ENCODE assay signal across 22 mouse cellular contexts in the genomic region with DNA sequence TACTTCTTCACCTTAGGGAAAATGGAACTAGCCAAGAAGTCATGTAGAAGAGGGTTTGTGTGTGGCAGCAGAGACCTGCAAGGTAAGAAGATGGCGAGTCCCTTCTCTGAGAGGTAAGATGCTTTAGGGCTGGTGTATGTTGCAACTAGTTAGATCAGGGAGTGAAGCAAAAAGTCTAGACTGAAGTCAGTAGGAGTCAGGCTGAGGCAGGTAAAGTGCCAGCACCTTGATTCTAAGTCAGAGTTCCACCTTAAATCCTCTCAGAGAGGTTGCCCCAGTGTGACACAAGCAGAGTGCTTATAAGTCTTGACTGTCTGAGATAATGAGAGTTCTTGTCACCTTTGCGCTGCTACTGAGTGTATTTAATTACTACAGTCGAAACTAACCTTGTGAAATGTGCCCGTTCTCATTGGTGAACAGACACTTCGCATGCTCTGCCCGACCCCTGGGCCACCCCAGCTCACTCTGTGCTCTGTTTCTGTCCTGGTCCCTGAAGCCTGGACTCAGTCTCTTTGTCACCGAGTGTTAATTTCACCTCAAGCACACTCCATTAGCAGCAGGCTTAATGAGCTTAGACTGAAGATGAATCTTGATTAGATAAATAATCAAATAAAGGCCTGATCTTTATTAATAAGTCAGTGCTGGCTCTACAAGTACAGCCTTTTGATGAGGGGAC. TPM values are rescaled to one million over a fixed set of nuclear protein-coding genes. Genes with fewer than 3 reads are reported as not detected.
A peak's percentile ranks its signal among the peaks of the same experiment; 100 is the strongest.
DNase-seq lines count a peak whose midpoint lies in the region; ATAC-seq and TF ChIP-seq lines count a peak whose summit lies in the region.
"Had no signal": no experiment of that assay in that cellular context is flagged by ENCODE, and none has a peak within 500 bp of the region (broad histone marks: within the 10 kb centered on the region; RNA-seq: fewer than 3 reads in every experiment).

No protein-coding gene starts in this region.

- no peak for DNase-seq in forebrain, postnatal 0 days
- DNase-seq in forebrain, embryonic 11.5 days (ENCODE audit: low spot score): no peak
- peak; percentile 45 for DNase-seq in midbrain, embryonic 11.5 days (ENCODE audit: low spot score, missing footprints)
- DNase-seq in midbrain, postnatal 0 days (ENCODE audit: low spot score): no peak
- peak; percentile 81 for DNase-seq in fat pad, adult 2 months (ENCODE audit: extremely low read depth, low read depth, low spot score)
- no peak for DNase-seq in left cerebral cortex, postnatal 14 days (ENCODE audit: low spot score in 2 of 2)
- DNase-seq in T-cell, adult 2 months (ENCODE audit: low spot score): no peak
- DNase-seq: B cell, adult 2 months; gastrocnemius, postnatal 25 days had no signal

- no peaks in the 10 kb centered on the region for H3K27me3 ChIP-seq in forebrain, postnatal 0 days (ENCODE audit: insufficient read depth, low read length)
- no peaks in the 10 kb centered on the region for H3K27me3 ChIP-seq in forebrain, embryonic 11.5 days (ENCODE audit: control insufficient read depth, insufficient read depth, low read length)
- no peaks in the 10 kb centered on the region for H3K27me3 ChIP-seq in midbrain, embryonic 11.5 days (ENCODE audit: control insufficient read depth, insufficient read depth, low read length)
- H3K27me3 ChIP-seq in midbrain, postnatal 0 days (ENCODE audit: insufficient read depth, low read length): no peaks in the 10 kb centered on the region
- H3K27me3 ChIP-seq in midbrain, embryonic 15.5 days (replicated peaks): 0 out of 2 replicates have a peak, but pooled peaks cover 3% of the 10 kb centered on the region
- H3K27me3 ChIP-seq: CH12.LX; forebrain, embryonic 13.5 days; hindbrain, embryonic 15.5 days; intestine, embryonic 15.5 days; Patski had no signal

- intact Hi-C loops in left cerebral cortex, postnatal 14 days (cut with DNase I): no loop called here

- no peaks in the 10 kb centered on the region for H3K36me3 ChIP-seq in forebrain, postnatal 0 days (ENCODE audit: insufficient read depth)
- H3K36me3 ChIP-seq in forebrain, embryonic 11.5 days (ENCODE audit: control insufficient read depth, insufficient read depth, low read length): no peaks in the 10 kb centered on the region
- H3K36me3 ChIP-seq in midbrain, embryonic 11.5 days (ENCODE audit: control insufficient read depth, insufficient read depth, low read length): no peaks in the 10 kb centered on the region
- no peaks in the 10 kb centered on the region for H3K36me3 ChIP-seq in midbrain, postnatal 0 days (ENCODE audit: insufficient read depth, low read length)
- H3K36me3 ChIP-seq in midbrain, embryonic 15.5 days (replicated peaks): no peaks in the 10 kb centered on the region
- H3K36me3 ChIP-seq: G1E; heart, embryonic 10.5 days; heart, embryonic 13.5 days; hindbrain, embryonic 15.5 days; intestine, embryonic 15.5 days had no signal

- ATAC-seq in forebrain, postnatal 0 days: peak; percentile 36; the same call in 1 of the 2 replicates
- no peak for ATAC-seq in forebrain, embryonic 11.5 days (replicated peaks; ENCODE audit: low FRiP score)
- ATAC-seq in midbrain, embryonic 11.5 days (ENCODE audit: low FRiP score): no peak
- ATAC-seq in midbrain, postnatal 0 days (ENCODE audit: low FRiP score): no peak
- 0 out of 2 replicates have a peak, but pooled peaks have one; percentile 33 for ATAC-seq in midbrain, embryonic 15.5 days (replicated peaks)
- ATAC-seq: Patski had no signal

- no peaks in the 10 kb centered on the region for H3K4me1 ChIP-seq in forebrain, postnatal 0 days (ENCODE audit: insufficient read depth)
- H3K4me1 ChIP-seq in forebrain, embryonic 11.5 days (replicated peaks; ENCODE audit: control insufficient read depth, insufficient read depth, low read length): no peaks in the 10 kb centered on the region
- no peaks in the 10 kb centered on the region for H3K4me1 ChIP-seq in midbrain, embryonic 11.5 days (ENCODE audit: control insufficient read depth, insufficient read depth, low read length)
- H3K4me1 ChIP-seq in midbrain, postnatal 0 days (ENCODE audit: insufficient read depth, low read length): no peaks in the 10 kb centered on the region
- H3K4me1 ChIP-seq in midbrain, embryonic 15.5 days: peaks cover 6% of the 10 kb centered on the region; the same call in 1 of the 2 replicates
- H3K4me1 ChIP-seq: intestine, embryonic 15.5 days had no signal

- no peak overlapping the region for H3K4me2 ChIP-seq in forebrain, postnatal 0 days (ENCODE audit: low read depth)
- H3K4me2 ChIP-seq in forebrain, embryonic 11.5 days (ENCODE audit: low read depth, low read length, severe bottlenecking): no peak overlapping the region
- no peak overlapping the region for H3K4me2 ChIP-seq in midbrain, embryonic 11.5 days
- H3K4me2 ChIP-seq in midbrain, postnatal 0 days (ENCODE audit: low read depth, low read length, poor library complexity, severe bottlenecking): no peak overlapping the region
- H3K4me2 ChIP-seq in midbrain, embryonic 15.5 days: no peak overlapping the region
- H3K4me2 ChIP-seq: forebrain, embryonic 13.5 days; heart, embryonic 13.5 days; hindbrain, embryonic 15.5 days; intestine, embryonic 15.5 days had no signal

- H3K27ac ChIP-seq in forebrain, postnatal 0 days (ENCODE audit: low read depth, low read length): no peak overlapping the region
- no peak overlapping the region for H3K27ac ChIP-seq in forebrain, embryonic 11.5 days (ENCODE audit: low read depth, low read length)
- H3K27ac ChIP-seq in midbrain, embryonic 11.5 days (ENCODE audit: low read depth, low read length): no peak overlapping the region
- H3K27ac ChIP-seq in midbrain, postnatal 0 days (ENCODE audit: low read depth, low read length): no peak overlapping the region
- peak overlapping the region; percentile 1; the same call in 1 of the 2 replicates for H3K27ac ChIP-seq in midbrain, embryonic 15.5 days
- H3K27ac ChIP-seq: forebrain, embryonic 13.5 days; heart, adult 2 months; heart, embryonic 10.5 days; heart, embryonic 13.5 days; hindbrain, embryonic 15.5 days; intestine, embryonic 15.5 days had no signal

- TF ChIP-seq CTCF in forebrain, postnatal 0 days (IDR thresholded peaks at IDR 0.05; ENCODE audit: low read depth): no peak
- no peak for TF ChIP-seq CTCF in midbrain, postnatal 0 days (IDR thresholded peaks at IDR 0.05)

- H3K9me3 ChIP-seq in forebrain, postnatal 0 days (ENCODE audit: low read length): no peaks in the 10 kb centered on the region
- H3K9me3 ChIP-seq in forebrain, embryonic 11.5 days (ENCODE audit: control insufficient read depth, low read length): no peaks in the 10 kb centered on the region
- H3K9me3 ChIP-seq in midbrain, embryonic 11.5 days (ENCODE audit: control insufficient read depth, low read length): no peaks in the 10 kb centered on the region
- no peaks in the 10 kb centered on the region for H3K9me3 ChIP-seq in midbrain, postnatal 0 days (ENCODE audit: low read length)
- H3K9me3 ChIP-seq in midbrain, embryonic 15.5 days: no peaks in the 10 kb centered on the region
- H3K9me3 ChIP-seq: forebrain, embryonic 13.5 days; G1E; heart, embryonic 10.5 days; heart, embryonic 13.5 days; hindbrain, embryonic 15.5 days; intestine, embryonic 15.5 days had no signal

- H3K4me3 ChIP-seq in forebrain, postnatal 0 days (ENCODE audit: low read depth, low read length): no peak overlapping the region
- H3K4me3 ChIP-seq in forebrain, embryonic 11.5 days (ENCODE audit: low read depth, low read length): no peak overlapping the region
- no peak overlapping the region for H3K4me3 ChIP-seq in midbrain, embryonic 11.5 days (ENCODE audit: low read depth, low read length)
- H3K4me3 ChIP-seq in midbrain, postnatal 0 days (ENCODE audit: low read depth, low read length): no peak overlapping the region
- no peak overlapping the region for H3K4me3 ChIP-seq in midbrain, embryonic 15.5 days
- H3K4me3 ChIP-seq: forebrain, embryonic 13.5 days; heart, adult 2 months; heart, embryonic 10.5 days; heart, embryonic 13.5 days; hindbrain, embryonic 15.5 days; intestine, embryonic 15.5 days had no signal

- 62% methylated on average over 7 of the region's 7 CpGs for whole genome bisulfite sequencing in forebrain, postnatal 0 days
- 81% methylated on average over 7 of the region's 7 CpGs for WGBS in forebrain, embryonic 11.5 days
- WGBS in midbrain, embryonic 11.5 days: 83% methylated on average over 7 of the region's 7 CpGs
- 66% methylated on average over 7 of the region's 7 CpGs for WGBS in midbrain, postnatal 0 days
- 75% methylated on average over 7 of the region's 7 CpGs for WGBS in midbrain, embryonic 15.5 days

- H3K9ac ChIP-seq in forebrain, postnatal 0 days: no peak overlapping the region
- no peak overlapping the region for H3K9ac ChIP-seq in forebrain, embryonic 11.5 days (ENCODE audit: low read length)
- H3K9ac ChIP-seq in midbrain, embryonic 11.5 days (ENCODE audit: low read length): no peak overlapping the region
- H3K9ac ChIP-seq in midbrain, postnatal 0 days (replicated peaks; ENCODE audit: low read length, poor library complexity, severe bottlenecking): no peak overlapping the region
- H3K9ac ChIP-seq in midbrain, embryonic 15.5 days: no peak overlapping the region
- H3K9ac ChIP-seq: forebrain, embryonic 13.5 days; heart, embryonic 13.5 days; hindbrain, embryonic 15.5 days; intestine, embryonic 15.5 days had no signal

RNA-seq across cellular contexts. Expression of a gene that starts 49.0 kb away (rescaled TPM):
- total RNA-seq in forebrain, postnatal 0 days (2014; rRNA removed): 0.08 and 0.29 TPM in 2 replicates
- polyA plus RNA-seq in forebrain, postnatal 0 days (2015; fragmentation: Nextera tagmentation; extraction: Ambion mirVana): 0.14 and 0.24 TPM in 2 replicates
- polyA plus RNA-seq in forebrain, embryonic 11.5 days (2014; fragmentation: Nextera tagmentation; extraction: Ambion mirVana): 0.21 TPM in 1 of 2 replicates, not detected in the other
- not detected in 2 replicates for polyA plus RNA-seq in midbrain, embryonic 11.5 days (2014; fragmentation: Nextera tagmentation; extraction: Ambion mirVana)
- total RNA-seq in midbrain, postnatal 0 days (2014; rRNA removed): 0.16 and 0.38 TPM in 2 replicates
- polyA plus RNA-seq in midbrain, postnatal 0 days (2015; fragmentation: Nextera tagmentation; extraction: Ambion mirVana): 0.25 TPM in 1 of 2 replicates, not detected in the other
- 0.26 and 0.65 TPM in 2 replicates for polyA plus RNA-seq in midbrain, embryonic 15.5 days (2015; fragmentation: Nextera tagmentation; extraction: Ambion mirVana)
- under 1 TPM in 1 of 2 experiments, not detected in 1; 0.22 TPM for total RNA-seq in left cerebral cortex, postnatal 14 days (2021)
- total RNA-seq: CH12.LX had no signal
- polyA plus RNA-seq: adrenal gland, adult 2 months; embryonic facial prominence, embryonic 11.5 days; forebrain, embryonic 13.5 days; G1E; hindbrain, embryonic 11.5 days had no signal

Comparison
In these comparisons a context has a peak if more than half of its experiments do, and no peak if none do; other contexts are left out.
1. ATAC-seq: peak in forebrain, postnatal 0 days (single experiment) and midbrain, embryonic 15.5 days (single experiment); none in forebrain, embryonic 11.5 days (single experiment), midbrain, embryonic 11.5 days (single experiment) and midbrain, postnatal 0 days (single experiment).
2. DNase-seq: peak in midbrain, embryonic 11.5 days (single experiment) and fat pad, adult 2 months (single experiment); none in forebrain, postnatal 0 days (single experiment), forebrain, embryonic 11.5 days (single experiment), midbrain, postnatal 0 days (single experiment), left cerebral cortex, postnatal 14 days (0 of 2) and T-cell, adult 2 months (single experiment).